Mouse (Mus musculus): ENCODE data around the gene Nostrin.

DNA sequence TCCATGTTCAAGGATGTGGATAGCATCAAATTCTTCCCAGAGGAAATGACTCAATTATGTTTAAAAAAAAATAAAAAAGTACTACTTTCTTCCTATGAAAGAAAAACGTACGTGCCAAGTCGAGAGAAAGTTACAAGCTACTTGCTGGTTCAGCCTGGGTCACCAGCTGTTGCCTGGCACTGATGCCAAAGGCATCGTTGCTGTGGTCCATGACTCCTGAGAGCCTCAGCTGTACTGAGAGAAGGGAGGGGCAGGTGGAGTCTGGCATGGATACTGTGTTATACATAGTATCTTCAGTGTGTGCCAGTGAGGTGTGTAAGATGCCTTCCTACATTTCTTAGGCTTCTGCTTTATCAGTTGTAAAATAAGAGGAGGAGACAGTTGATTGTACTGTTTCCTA, 3.2 kb downstream of the Nostrin start:
- TF ChIP-seq CTCF (conservative IDR thresholded peaks at IDR 0.05; ENCODE audit: low read length) (no peak), POU5F1 (IDR thresholded peaks at IDR 0.05; ENCODE audit: borderline replicate concordance, low read length) (no peak)
